Mouse (Mus musculus) megakaryocyte, embryonic 14.5 days (primary cell): ENCODE results near the gene Slc25a41. TPM values are rescaled to one million over a fixed set of nuclear protein-coding genes. Genes with fewer than 3 reads are reported as not detected.

ENCODE experiments used
- H3K27me3 ChIP-seq: replicated peaks from 2 replicates; pipeline ENCODE3; 2012; ENCODE audit warnings: inconsistent platforms
- H3K36me3 ChIP-seq: replicated peaks from 2 replicates; pipeline ENCODE3; 2012; ENCODE audit warnings: low read length, inconsistent platforms, mixed read lengths
- H3K4me1 ChIP-seq: 2 replicates; pipeline ENCODE4 v1.6.1; 2012; ENCODE audit warnings: inconsistent platforms
- H3K4me3 ChIP-seq: replicated peaks from 2 replicates; pipeline ENCODE3; 2012; ENCODE audit warnings: moderate library complexity, mild to moderate bottlenecking, inconsistent platforms
- H3K9me3 ChIP-seq: 2 replicates; pipeline ENCODE4 v1.6.1; 2012; ENCODE audit warnings: inconsistent platforms
- GATA1 ChIP-seq: IDR thresholded peaks from 3 replicates; pipeline ENCODE4 v1.6.1; 2012; ENCODE audit warnings: mixed read lengths, low read length, inconsistent platforms, borderline replicate concordance
- polyA plus RNA-seq: library from polyadenylated mRNA; stranded (reverse); fragments of >175 nt; gene quantifications from 2 replicates; pipeline ENCODE4 v1.2.3, GENCODE M21; 2012; ENCODE audit warnings: low replicate concordance; ENCODE audit not compliant: insufficient read depth

Gene Slc25a41
- polyA plus RNA-seq, 1 experiment, result not detected

- no peak overlapping the region for H3K4me3 ChIP-seq
- no peaks in the 10 kb centered on the region for H3K9me3 ChIP-seq
- peaks cover 11% of the 10 kb centered on the region for H3K27me3 ChIP-seq
- no peak for TF ChIP-seq GATA1
- peaks cover 25% of the 10 kb centered on the region for H3K4me1 ChIP-seq
- H3K36me3 ChIP-seq, result no peaks in the 10 kb centered on the region
Observed at GRCm38 (mm10) chr17:56984886-56985285, 56.6 kb downstream of the Slc25a41 start.

Other genes with a start within 250 kb of the Slc25a41 start
- 0.51 and 1.4 TPM in 2 replicates for gene Rfx2, start 210.6 kb downstream of the Slc25a41 start, polyA plus RNA-seq
- gene Acsbg2, start 167.2 kb downstream of the Slc25a41 start, polyA plus RNA-seq, result not detected in 2 replicates
- 0.36 TPM in 1 of 2 replicates, not detected in the other for gene 1700061G19Rik, start 166.2 kb downstream of the Slc25a41 start, polyA plus RNA-seq
- gene Mllt1, start 106.2 kb downstream of the Slc25a41 start, polyA plus RNA-seq, result 43.2 and 95.7 TPM in 2 replicates
- not detected in 2 replicates for gene Acer1, start 59.5 kb downstream of the Slc25a41 start, polyA plus RNA-seq
- gene Clpp, start 51.3 kb downstream of the Slc25a41 start, polyA plus RNA-seq, result 177 and 234 TPM in 2 replicates
- 20.4 and 32.6 TPM in 2 replicates for gene Alkbh7, start 44.3 kb downstream of the Slc25a41 start, polyA plus RNA-seq
- gene Pspn, start 41.6 kb downstream of the Slc25a41 start, polyA plus RNA-seq, result 0.63 TPM in 1 of 2 replicates, not detected in the other
- 61.0 and 154 TPM in 2 replicates for gene Gtf2f1, start 30.4 kb downstream of the Slc25a41 start, polyA plus RNA-seq
- 0.08 TPM in 1 of 2 replicates, not detected in the other for gene Gm17949, start 30.2 kb downstream of the Slc25a41 start, polyA plus RNA-seq
- 202 and 511 TPM in 2 replicates for gene Khsrp, start 10.1 kb downstream of the Slc25a41 start, polyA plus RNA-seq
- gene Crb3, start 17.5 kb upstream of the Slc25a41 start, polyA plus RNA-seq, result 0.11 TPM in 1 of 2 replicates, not detected in the other
- 0.49 and 6.1 TPM in 2 replicates for gene Slc25a23, start 18.2 kb upstream of the Slc25a41 start, polyA plus RNA-seq
- gene Dennd1c, start 36.9 kb upstream of the Slc25a41 start, polyA plus RNA-seq, result 15.6 and 31.6 TPM in 2 replicates
- 1.4 and 1.5 TPM in 2 replicates for gene Tubb4a, start 46.1 kb upstream of the Slc25a41 start, polyA plus RNA-seq
- gene Tnfsf9, start 63.7 kb upstream of the Slc25a41 start, polyA plus RNA-seq, result 3.3 and 4.6 TPM in 2 replicates
- not detected in 2 replicates for gene Cd70, start 108.1 kb upstream of the Slc25a41 start, polyA plus RNA-seq
- gene Tnfsf14, start 152.5 kb upstream of the Slc25a41 start, polyA plus RNA-seq, result 49.5 and 144 TPM in 2 replicates
- gene C3, start 186.5 kb upstream of the Slc25a41 start, polyA plus RNA-seq, result 0.52 and 16.6 TPM in 2 replicates
- gene Gpr108, start 206.8 kb upstream of the Slc25a41 start, polyA plus RNA-seq, result 30.6 and 33.1 TPM in 2 replicates
- 25.4 and 45.7 TPM in 2 replicates for gene Trip10, start 207.8 kb upstream of the Slc25a41 start, polyA plus RNA-seq
- gene Vav1, start 237.4 kb upstream of the Slc25a41 start, polyA plus RNA-seq, result 34.6 and 164 TPM in 2 replicates